Mouse (Mus musculus) left cerebral cortex, postnatal 25 days (tissue): ENCODE data around the gene Map3k10. TPM values are rescaled to one million over a fixed set of nuclear protein-coding genes. Genes with fewer than 3 reads are reported as not detected.

Source experiments
- DNase-seq, 2 experiments: peaks; one replicate each; pipeline ENCODE4 v3.0.0; 2022; ENCODE audit warnings: low spot score in 2 of 2, mixed read lengths in 1 of 2
- intact Hi-C: fragments of 180-260 bp; cut with DNase I; formaldehyde crosslinking; loops from one replicate; pipeline ENCODE4 v1.15.1; 2025
- total RNA-seq, 2 experiments: library from RNA; stranded (reverse); gene quantifications; 2 replicates each; pipeline ENCODE4 v1.2.3; 2021

The Map3k10 gene
- total RNA-seq, 2 experiments from 2014 or later, result 225 to 229 TPM

DNA sequence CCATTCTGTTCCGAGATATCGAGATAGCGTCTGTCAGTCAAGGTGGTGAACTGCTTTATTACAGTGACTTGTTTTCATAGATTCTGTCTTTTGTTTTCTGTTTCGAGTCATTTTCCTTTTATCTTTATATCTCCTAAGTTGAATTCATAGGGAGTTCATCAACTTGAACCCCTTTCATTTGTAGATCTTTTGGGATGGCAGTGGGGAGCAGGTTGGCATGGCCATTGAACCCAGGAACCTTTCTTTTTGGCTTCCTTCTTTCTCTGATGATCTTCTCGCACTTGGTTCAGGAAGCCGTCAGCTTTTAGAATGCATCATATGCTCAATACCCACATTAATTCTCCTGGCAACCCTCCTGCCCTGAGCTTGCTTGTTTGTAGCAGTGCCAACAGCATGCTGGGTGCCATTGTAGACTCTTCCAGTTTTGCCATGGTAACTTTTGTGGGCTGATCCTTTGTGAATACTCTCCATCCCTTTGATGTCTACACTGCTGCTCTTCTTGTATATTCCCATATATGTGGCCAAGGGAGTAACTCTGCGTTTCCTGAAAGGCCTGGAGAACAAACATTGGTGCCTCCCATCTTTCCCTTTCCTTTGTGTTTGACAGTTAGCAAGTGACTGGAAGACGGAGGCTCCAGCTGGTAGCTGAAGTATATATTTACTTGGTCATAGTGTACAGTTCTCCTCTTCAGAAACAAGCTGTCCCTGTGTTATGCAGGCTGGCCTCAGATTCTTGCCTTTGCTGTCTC, 60.5 kb downstream of the Map3k10 start:
- intact Hi-C loops, result no loop called here
- DNase-seq, result peak in 1 of 2 experiments; percentile 78

DNA sequence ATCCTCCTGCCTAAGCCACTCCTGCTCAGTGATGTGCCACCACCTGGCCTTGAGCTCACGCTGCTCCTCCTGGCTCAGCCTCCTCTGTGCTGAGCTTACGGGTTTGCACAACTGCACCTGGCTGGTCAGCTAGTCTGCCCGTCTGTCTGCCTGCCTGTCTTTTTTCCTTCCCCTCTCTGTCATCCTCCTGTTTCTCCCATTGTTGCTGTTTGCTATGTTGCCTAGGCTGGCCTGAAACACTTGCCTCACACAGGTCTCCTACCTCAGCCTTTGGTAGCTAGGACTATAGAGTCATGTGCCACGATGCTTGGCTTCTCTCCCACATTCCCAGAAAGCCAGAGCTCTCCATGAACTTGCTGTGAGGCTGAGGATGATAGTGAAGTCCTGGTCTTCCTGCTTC, 61.5 kb downstream of the Map3k10 start:
- intact Hi-C loops, result no loop called here

DNA sequence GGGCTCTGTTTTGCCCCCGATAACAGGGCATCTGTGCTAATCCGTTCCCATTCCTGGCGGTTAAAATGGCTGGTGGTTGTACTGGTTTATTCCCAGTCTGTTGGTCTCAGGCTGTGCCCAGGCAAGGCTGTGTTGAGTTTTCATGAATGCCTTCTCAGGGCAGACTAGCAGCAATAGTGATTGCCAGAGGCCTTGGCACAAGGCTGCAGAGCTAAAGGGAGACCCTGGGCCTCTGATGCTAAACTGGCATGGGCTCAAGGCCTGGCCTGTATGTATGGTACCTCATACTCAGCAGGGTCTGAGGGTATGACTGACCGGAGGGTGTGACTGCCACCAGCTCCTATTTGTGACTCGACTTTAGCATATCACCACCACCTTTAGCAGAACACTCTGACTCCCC, 63.5 kb downstream of the Map3k10 start:
- DNase-seq, result no peak
- intact Hi-C loops, result no loop called here

More for the DNA sequence above, 61.5 kb downstream of the Map3k10 start:
- no peak for DNase-seq

DNA sequence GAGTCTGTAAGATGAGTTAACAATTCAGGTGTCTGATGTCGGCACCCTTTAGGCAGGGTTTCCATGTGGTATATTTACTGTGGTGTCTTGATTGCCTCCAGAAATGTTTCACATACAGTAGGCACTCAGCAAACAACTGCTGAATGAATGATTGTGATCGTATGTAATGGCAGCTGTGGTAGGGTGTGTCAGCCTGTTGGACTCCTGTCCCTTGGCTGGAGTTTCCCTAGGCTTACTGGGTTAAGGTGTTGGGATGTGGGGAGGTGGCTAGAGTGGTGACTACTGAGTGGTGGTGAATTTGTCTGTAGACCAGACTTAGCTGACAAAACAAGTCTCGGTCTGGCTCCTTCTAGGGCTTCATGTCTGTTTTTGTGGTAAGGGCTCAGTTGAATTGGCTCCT, 64.0 kb downstream of the Map3k10 start:
- intact Hi-C loops, result no loop called here
- no peak for DNase-seq

DNA sequence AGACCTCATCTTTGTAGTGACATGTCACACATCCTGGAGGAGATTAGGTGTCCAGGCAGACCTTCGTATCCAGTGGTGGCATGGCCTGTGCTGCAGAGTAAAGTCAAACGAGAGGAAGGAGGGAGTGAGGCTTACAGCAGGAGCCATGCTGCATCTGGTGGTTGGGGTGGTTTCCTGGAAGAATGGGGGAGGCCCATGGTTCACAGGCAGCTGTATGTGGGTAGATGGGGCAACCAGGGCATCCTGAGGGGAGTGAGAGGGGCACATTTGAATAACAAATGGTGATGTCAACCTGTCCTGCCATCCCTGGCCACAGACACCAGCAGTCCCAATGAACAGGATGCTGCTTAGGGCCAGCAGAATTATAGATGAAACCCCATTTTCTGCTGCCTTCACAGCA, 64.7 kb downstream of the Map3k10 start:
- no peak for DNase-seq
- intact Hi-C loops, result no loop called here

DNA sequence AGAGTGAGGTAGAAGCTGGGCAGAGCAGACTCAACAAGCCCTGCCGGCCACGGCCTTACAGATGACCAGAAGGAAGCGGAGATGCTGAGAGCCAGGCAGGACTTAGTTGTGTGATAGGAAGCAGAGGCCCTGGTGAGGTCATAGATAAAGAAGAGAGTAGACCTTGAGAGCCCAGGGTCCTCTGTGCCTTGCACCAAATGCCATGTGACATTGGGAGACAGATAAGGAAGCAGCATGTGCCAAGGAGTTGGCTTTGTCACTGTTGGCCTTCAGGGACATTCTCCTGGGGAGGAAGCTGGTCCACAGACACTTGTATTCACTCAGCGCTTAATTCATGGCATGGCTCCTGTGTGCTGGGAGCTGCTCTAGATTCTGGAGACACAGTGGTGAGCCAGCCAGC, 65.1 kb downstream of the Map3k10 start:
- intact Hi-C loops, result no loop called here
- no peak for DNase-seq

DNA sequence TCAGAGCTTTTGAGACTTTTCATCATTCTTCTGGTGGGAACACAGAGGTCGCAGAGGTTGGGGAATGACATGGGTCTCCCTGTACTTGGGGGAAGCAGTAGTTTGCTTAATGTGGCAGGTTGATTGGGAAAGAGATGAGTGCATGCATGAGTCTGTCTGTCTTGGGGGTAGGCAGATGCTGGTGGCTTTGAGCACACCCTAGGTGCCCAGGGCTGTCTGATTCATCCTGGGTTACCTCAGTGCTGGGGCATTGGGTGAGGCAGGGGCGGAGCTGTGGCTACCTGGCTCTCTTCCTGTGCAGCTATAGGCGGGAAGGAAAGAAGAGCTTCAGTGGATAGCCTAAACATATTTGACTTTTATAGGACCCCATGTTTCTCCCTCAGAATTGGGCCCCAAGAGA, 66.3 kb downstream of the Map3k10 start:
- DNase-seq, result no peak
- intact Hi-C loops, result no loop called here

DNA sequence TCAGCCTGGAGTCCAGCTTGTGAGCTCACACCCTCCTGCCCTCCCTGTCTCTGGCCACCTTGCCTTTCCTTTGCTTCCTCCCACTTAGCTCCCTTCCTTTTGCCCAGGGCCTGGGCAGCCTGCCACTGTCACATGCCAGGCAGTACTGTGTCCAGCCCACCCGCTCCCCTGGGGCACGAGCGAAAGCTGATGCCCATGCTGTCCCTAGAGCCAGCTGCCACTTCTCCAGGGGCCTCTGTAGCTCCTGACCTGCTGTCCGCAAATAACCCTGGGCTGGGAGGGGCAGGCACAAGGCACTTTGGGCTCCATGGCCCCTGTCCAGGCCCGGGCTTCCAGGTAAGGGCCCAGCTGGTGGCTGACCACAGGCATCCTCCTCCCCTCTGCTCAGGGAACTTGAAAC, 66.8 kb downstream of the Map3k10 start:
- intact Hi-C loops, result loop anchor here (2.0 kb wide), 1 partner anchor 13 kb away; no protein-coding TSS in a partner anchor
- peak in 1 of 2 experiments; percentile 63 for DNase-seq

DNA sequence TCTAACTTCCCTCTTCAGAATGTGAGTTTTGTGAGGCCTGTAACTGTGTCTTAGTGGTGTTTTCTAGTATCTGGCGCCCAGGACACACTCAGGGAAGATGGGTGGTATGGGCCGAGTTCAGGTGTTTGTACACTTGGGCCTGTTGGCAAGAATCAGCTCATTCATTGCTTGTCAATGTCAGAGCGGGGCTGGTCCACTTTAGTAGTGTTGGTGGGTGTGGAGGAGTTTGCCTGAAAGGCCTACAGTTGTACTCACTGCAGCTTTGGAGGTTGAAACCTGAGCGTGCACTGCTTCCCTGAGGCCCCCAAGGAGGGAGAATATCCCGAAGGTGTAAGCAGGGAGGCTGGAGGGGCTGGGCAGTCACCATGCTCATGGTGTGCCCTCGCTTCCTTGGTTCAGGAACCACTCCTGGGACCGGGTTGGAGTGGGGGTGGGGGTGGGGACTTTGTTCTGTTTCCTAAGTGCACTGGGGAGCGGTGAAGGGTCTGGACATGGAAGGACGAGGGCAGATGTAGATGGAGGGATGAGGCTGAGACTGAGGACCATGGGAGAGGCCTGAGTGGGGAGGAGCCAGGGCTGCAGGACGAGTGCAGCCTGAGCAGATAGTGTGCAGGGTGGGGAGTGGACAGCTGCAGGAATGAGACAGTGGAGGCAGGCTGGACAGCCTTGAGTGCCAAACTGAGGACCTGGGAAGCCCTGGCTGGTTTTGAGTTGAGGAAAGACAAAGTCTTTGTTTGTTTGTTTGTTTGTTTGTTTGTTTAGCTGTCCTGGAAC, 67.7 kb downstream of the Map3k10 start:
- DNase-seq, result no peak
- intact Hi-C loops, result loop anchor here (2.0 kb wide), 1 partner anchor 14 kb away; no protein-coding TSS in a partner anchor

Other genes starting within 250 kb of the Map3k10 start
- gene Sptbn4, start 226.9 kb downstream of the Map3k10 start, total RNA-seq, result 100 to 1,000 TPM; 132 to 139 TPM
- gene Blvrb, start 226.6 kb downstream of the Map3k10 start, total RNA-seq, result 10 to 100 TPM; 12.0 to 15.9 TPM
- 1 to 10 TPM; 2.8 to 4.6 TPM for gene Sertad3, start 200.8 kb downstream of the Map3k10 start, total RNA-seq
- gene Sertad1, start 187.7 kb downstream of the Map3k10 start, total RNA-seq, result 10 to 100 TPM; 16.1 to 16.8 TPM
- under 1 TPM; 0.32 to 0.62 TPM for gene Prx, start 175.3 kb downstream of the Map3k10 start, total RNA-seq
- under 1 TPM in 1 of 2 experiments, not detected in 1; 0.18 TPM for gene Hipk4, start 151.3 kb downstream of the Map3k10 start, total RNA-seq
- 100 to 1,000 TPM; 877 to 885 TPM for gene Pld3, start 121.4 kb downstream of the Map3k10 start, total RNA-seq
- 10 to 100 TPM; 26.4 to 27.8 TPM for gene 2310022A10Rik, start 121.4 kb downstream of the Map3k10 start, total RNA-seq
- gene Akt2, start 83.0 kb downstream of the Map3k10 start, total RNA-seq, result 100 to 1,000 TPM; 123 to 139 TPM
- gene Ttc9b, start 20.7 kb downstream of the Map3k10 start, total RNA-seq, result 100 to 1,000 TPM; 137 to 140 TPM
- 10 to 100 TPM in 1 of 2 experiments, 1 to 10 TPM in 1; 9.4 to 10.5 TPM for gene Zfp607b, start 14.7 kb upstream of the Map3k10 start, total RNA-seq
- 10 to 100 TPM; 32.7 to 36.0 TPM for gene Zfp60, start 56.8 kb upstream of the Map3k10 start, total RNA-seq
- gene Zfp626, start 132.6 kb upstream of the Map3k10 start, total RNA-seq, result 1 to 10 TPM; 7.2 to 8.2 TPM
- 1 to 10 TPM; 4.2 to 4.6 TPM for gene Zfp59, start 164.0 kb upstream of the Map3k10 start, total RNA-seq
- gene Zfp607a, start 182.9 kb upstream of the Map3k10 start, total RNA-seq, result 1 to 10 TPM; 1.7 to 2.0 TPM